Mouse (Mus musculus) c-Kit-positive CD71-positive TER-119-positive erythroid progenitor cells, embryonic 14.5 days (primary cell): ENCODE measurements at regions not wholly inside any gene's neighbourhood (a gene's known extent, or its start where the extent isn't known, plus 50 kb on each side); places are given as distances from the start of the nearest gene placed in this dataset.

Experiments used
- DNase-seq: peaks from one replicate; pipeline ENCODE4 v3.0.0-alpha.2; 2013; ENCODE audit warnings: low spot score

DNA sequence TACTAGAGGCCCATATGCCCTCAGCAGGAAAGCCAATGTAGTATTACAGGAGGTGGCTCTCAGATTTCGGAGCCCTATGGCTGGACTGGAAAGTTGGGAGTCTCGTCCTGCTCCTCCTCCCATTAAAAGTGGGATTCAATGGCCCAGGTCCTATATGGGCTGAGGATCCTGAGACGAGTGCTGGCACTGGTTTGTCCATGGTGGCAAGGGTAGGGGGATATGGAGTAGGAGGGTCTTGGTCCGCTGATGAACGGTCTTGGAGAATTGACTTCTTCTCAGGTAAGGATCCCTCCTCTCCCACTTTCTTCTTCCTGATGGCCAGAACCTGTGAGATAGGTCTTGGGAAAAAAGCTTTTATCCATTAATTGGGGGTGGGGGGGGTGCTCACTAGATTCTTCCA lies 522.2 kb upstream of the Slc5a7 start:
- DNase-seq, result no peak

DNA sequence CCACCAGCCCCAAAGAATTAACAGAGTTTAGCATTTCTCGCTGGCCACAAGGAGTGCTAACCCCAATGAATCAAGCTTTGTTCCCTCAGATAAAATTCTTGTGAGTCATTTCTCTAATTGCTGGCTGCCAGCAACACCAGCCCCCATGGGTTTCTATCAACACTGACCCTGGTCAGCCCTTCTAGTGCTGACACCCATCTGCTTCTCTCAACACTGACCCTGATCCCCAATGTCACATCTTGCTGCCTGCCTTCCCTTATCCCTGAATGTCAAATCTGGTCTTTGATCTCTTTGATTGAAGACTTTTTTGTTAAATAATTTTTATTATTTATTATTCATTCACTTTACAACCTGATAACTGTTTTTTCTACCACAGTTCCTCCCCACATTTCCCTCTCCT lies 554.8 kb upstream of the Slc5a7 start:
- DNase-seq, result no peak

DNA sequence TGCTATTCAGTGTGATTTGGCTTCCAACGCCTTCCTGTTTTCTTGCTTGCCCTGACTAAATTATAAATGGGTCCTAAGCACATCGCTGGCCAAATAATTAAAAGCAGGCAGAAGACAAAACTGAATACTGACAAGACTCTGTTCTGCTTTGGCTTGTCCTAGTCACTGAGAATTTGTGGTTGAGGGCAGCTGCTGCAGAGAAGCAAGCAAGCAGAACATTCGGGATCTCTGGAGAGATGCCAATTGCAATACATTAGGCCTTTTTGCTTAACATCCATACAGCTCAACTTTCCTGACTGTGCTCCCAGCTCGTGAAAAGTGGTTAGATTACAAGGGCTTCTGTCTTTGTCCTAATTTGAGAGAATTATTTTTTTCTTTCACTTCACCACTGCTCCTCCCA lies 549.0 kb upstream of the St6gal2 start:
- no peak for DNase-seq

GRCm38 (mm10) chr17:54929181-54929715 lies 515.9 kb upstream of the St6gal2 start:
- DNase-seq, result no peak

- DNase-seq, result no peak
Observed at GRCm38 (mm10) chr17:54943380-54944047, 501.7 kb upstream of the St6gal2 start.

- peak; percentile 5 for DNase-seq
Observed at GRCm38 (mm10) chr17:54944288-54944931, 500.8 kb upstream of the St6gal2 start.
